Mouse (Mus musculus) limb, embryonic 14.5 days (tissue): ENCODE results near the gene Cby1. TPM values are rescaled to one million over a fixed set of nuclear protein-coding genes. Genes with fewer than 3 reads are reported as not detected.
A peak's percentile ranks its signal among the peaks of the same experiment; 100 is the strongest.

Experiments
- ATAC-seq: fragments of 200-750 bp; cut with Nextera tagmentation; 2 replicates; pipeline ENCODE4 v1.8.0; 2017; ENCODE audit warnings: low read depth, moderate number of reproducible peaks, moderate TSS enrichment; ENCODE audit not compliant: low FRiP score
- DNase-seq: peaks from one replicate; pipeline ENCODE4 v3.0.0-alpha.2; 2015; ENCODE audit warnings: low spot score
- H3K27ac ChIP-seq: fragments of 300-500 bp; sonication (generic); replicated peaks from 2 replicates; pipeline ENCODE4 v1.5.1; 2014; ENCODE audit warnings: low read depth, mild to moderate bottlenecking, low read length, moderate library complexity, mixed read lengths
- H3K27me3 ChIP-seq: fragments of 300-500 bp; sonication (generic); 2 replicates; pipeline ENCODE4 v1.6.1; 2014; ENCODE audit warnings: low read length, mixed read lengths; ENCODE audit not compliant: control insufficient read depth, insufficient read depth
- H3K36me3 ChIP-seq: fragments of 300-500 bp; sonication (generic); 2 replicates; pipeline ENCODE4 v1.6.1; 2014; ENCODE audit warnings: mild to moderate bottlenecking, low read length, moderate library complexity, mixed read lengths; ENCODE audit not compliant: control insufficient read depth, insufficient read depth
- H3K4me1 ChIP-seq: fragments of 300-500 bp; sonication (generic); 2 replicates; pipeline ENCODE4 v1.6.1; 2014; ENCODE audit warnings: antibody characterized with exemption, low read length, mixed read lengths; ENCODE audit not compliant: control insufficient read depth, insufficient read depth
- H3K4me2 ChIP-seq: fragments of 300-500 bp; sonication (generic); replicated peaks from 2 replicates; pipeline ENCODE4 v1.6.1; 2014; ENCODE audit warnings: low read depth, mild to moderate bottlenecking, low read length, moderate library complexity; ENCODE audit not compliant: severe bottlenecking
- H3K4me3 ChIP-seq: fragments of 300-500 bp; sonication (generic); replicated peaks from 2 replicates; pipeline ENCODE4 v1.5.1; 2014; ENCODE audit warnings: low read length
- H3K9ac ChIP-seq: fragments of 300-500 bp; sonication (generic); 2 replicates; pipeline ENCODE4 v1.6.1; 2014; ENCODE audit warnings: mild to moderate bottlenecking, low read depth, low read length, moderate library complexity; ENCODE audit not compliant: severe bottlenecking
- H3K9me3 ChIP-seq: fragments of 300-500 bp; sonication (generic); 2 replicates; pipeline ENCODE4 v1.6.1; 2016; ENCODE audit warnings: low read length; ENCODE audit not compliant: control insufficient read depth
- POLR2A ChIP-seq: fragments of 200-500 bp; IDR thresholded peaks from 2 replicates; pipeline ENCODE4 v1.8.0; 2012; ENCODE audit warnings: inconsistent platforms, mild to moderate bottlenecking, moderate library complexity, borderline replicate concordance; ENCODE audit not compliant: insufficient read depth, insufficient read length; ENCODE audit errors: extremely low read depth
- WGBS: fragments of 180-500 bp; shearing (Covaris S2); extraction: QIAGEN DNeasy Blood & Tissue Kit; methylation state at CpG from one replicate; pipeline ENCODE4 v1.1.7; 2014; 5-methylcytosine and 5-hydroxymethylcytosine counted together
- polyA plus RNA-seq, 2 experiments: library from polyadenylated mRNA; depleted of rRNA in 1 of 2; stranded (reverse) in 1 of 2; unstranded in 1 of 2; fragments of >200 nt; fragmentation: Nextera tagmentation in 1 of 2; extraction: Ambion mirVana in 1 of 2; gene quantifications; 2 replicates each; pipeline versions ENCODE4 v1.2.1 to v1.2.3; 2012 to 2014

Cby1 gene
- polyA plus RNA-seq, 2 experiments: 21.6 to 44.9 TPM

- Histone ChIP-seq H3K4me3 (peak overlapping the region; percentile 90), H3K4me2 (peak overlapping the region; percentile 72), H3K9me3 (no peaks in the 10 kb centered on the region), H3K27me3 (no peaks in the 10 kb centered on the region), H3K9ac (no peak overlapping the region), H3K36me3 (peaks cover 6% of the 10 kb centered on the region), H3K27ac (no peak overlapping the region), H3K4me1 (peaks cover 39% of the 10 kb centered on the region)
- WGBS: 11% methylated on average over 24 of the region's 24 CpGs
- ATAC-seq (no peak), DNase-seq (no peak)
- no peak for TF ChIP-seq POLR2A
Observed at GRCm38 (mm10) chr15:79689662-79690425, 30.8 kb downstream of the Cby1 start.

GRCm38 (mm10) chr15:79690426-79691022, 31.5 kb downstream of the Cby1 start, which contains the start of gene Gtpbp1:
TSS of gene Gtpbp1 (plus strand) at chr15:79690845.
- Histone ChIP-seq H3K27ac (peak within 1 kb of the TSS; percentile 84), H3K4me3 (peak within 1 kb of the TSS; percentile 90), H3K36me3 (peaks cover 7% of the 10 kb centered on the region), H3K27me3 (no peaks in the 10 kb centered on the region), H3K4me1 (peaks cover 32% of the 10 kb centered on the region), H3K9ac (peak within 1 kb of the TSS; percentile 87), H3K9me3 (no peaks in the 10 kb centered on the region), H3K4me2 (peak within 1 kb of the TSS; percentile 89)
- TF ChIP-seq POLR2A: 0 out of 2 replicates have a peak, but pooled peaks have one; percentile 64
- under 1% methylated on average over 41 of the region's 45 CpGs for WGBS
- peak; percentile 94 for ATAC-seq
- peak; percentile 100 for DNase-seq

- no peak; the same call in 1 of the 2 replicates for ATAC-seq
- peak overlapping the region; percentile 87 for H3K9ac ChIP-seq
- peak overlapping the region; percentile 90 for H3K4me3 ChIP-seq
- H3K27ac ChIP-seq: peak overlapping the region; percentile 84
- peaks cover 27% of the 10 kb centered on the region for H3K4me1 ChIP-seq
- no peaks in the 10 kb centered on the region for H3K27me3 ChIP-seq
- DNase-seq: no peak
- peak overlapping the region; percentile 89 for H3K4me2 ChIP-seq
- TF ChIP-seq POLR2A: no peak
- peaks cover 8% of the 10 kb centered on the region for H3K36me3 ChIP-seq
- no peaks in the 10 kb centered on the region for H3K9me3 ChIP-seq
- 0% methylated on average over 24 of the region's 53 CpGs for WGBS
Observed at GRCm38 (mm10) chr15:79691023-79691508, 32.1 kb downstream of the Cby1 start.

GRCm38 (mm10) chr15:79692334-79692733, 33.3 kb downstream of the Cby1 start:
- no peak for ATAC-seq
- Histone ChIP-seq H3K36me3 (peaks cover 15% of the 10 kb centered on the region), H3K4me2 (no peak overlapping the region), H3K27ac (no peak overlapping the region), H3K9ac (no peak overlapping the region), H3K9me3 (no peaks in the 10 kb centered on the region), H3K4me3 (no peak overlapping the region), H3K4me1 (peaks cover 23% of the 10 kb centered on the region), H3K27me3 (no peaks in the 10 kb centered on the region)
- 53% methylated on average over 5 of the region's 5 CpGs for WGBS
- no peak for TF ChIP-seq POLR2A
- no peak for DNase-seq

GRCm38 (mm10) chr15:79693740-79694139, 34.7 kb downstream of the Cby1 start:
- Histone ChIP-seq H3K36me3 (peaks cover 15% of the 10 kb centered on the region), H3K4me1 (peaks cover 19% of the 10 kb centered on the region), H3K9ac (no peak overlapping the region), H3K27me3 (no peaks in the 10 kb centered on the region), H3K27ac (no peak overlapping the region), H3K9me3 (no peaks in the 10 kb centered on the region), H3K4me2 (no peak overlapping the region), H3K4me3 (no peak overlapping the region)
- WGBS: 79% methylated on average over 11 of the region's 11 CpGs
- ATAC-seq: no peak
- no peak for TF ChIP-seq POLR2A
- no peak for DNase-seq
